Mouse (Mus musculus): ENCODE measurements around the gene Nrp2. TPM values are rescaled to one million over a fixed set of nuclear protein-coding genes. Genes with fewer than 3 reads are reported as not detected.

Gene Nrp2
- polyA plus RNA-seq, 1 experiment: 2.0 TPM

- no peaks in the 10 kb centered on the region for H3K27me3 ChIP-seq (ENCODE audit: control insufficient read depth, insufficient read depth, low read length)
- H3K4me1 ChIP-seq (ENCODE audit: control insufficient read depth, insufficient read depth, low read length): no peaks in the 10 kb centered on the region
- no peaks in the 10 kb centered on the region for H3K36me3 ChIP-seq (ENCODE audit: control insufficient read depth, insufficient read depth, low read length)
- H3K4me3 ChIP-seq (ENCODE audit: control insufficient read depth, low read depth, low read length): no peak overlapping the region; the same call in 1 of the 2 replicates
- H3K27ac ChIP-seq (ENCODE audit: control insufficient read depth, insufficient read depth, low read depth, low read length): no peak overlapping the region
- no peak for TF ChIP-seq CTCF (IDR thresholded peaks at IDR 0.05; ENCODE audit: control insufficient read depth, insufficient read depth, insufficient replicate concordance, low read depth, low read length)
- no peak for TF ChIP-seq POLR2A (IDR thresholded peaks at IDR 0.05; ENCODE audit: control insufficient read depth, low read depth, low read length)
Observed at GRCm38 (mm10) chr1:62777320-62778235, 74.5 kb downstream of the Nrp2 start.

- H3K4me3 ChIP-seq (ENCODE audit: control insufficient read depth, low read depth, low read length): no peak overlapping the region
- no peaks in the 10 kb centered on the region for H3K4me1 ChIP-seq (ENCODE audit: control insufficient read depth, insufficient read depth, low read length)
- TF ChIP-seq CTCF (IDR thresholded peaks at IDR 0.05; ENCODE audit: control insufficient read depth, insufficient read depth, insufficient replicate concordance, low read depth, low read length) (no peak), POLR2A (IDR thresholded peaks at IDR 0.05; ENCODE audit: control insufficient read depth, low read depth, low read length) (no peak)
- no peaks in the 10 kb centered on the region for H3K27me3 ChIP-seq (ENCODE audit: control insufficient read depth, insufficient read depth, low read length)
- H3K36me3 ChIP-seq (ENCODE audit: control insufficient read depth, insufficient read depth, low read length): no peaks in the 10 kb centered on the region
- H3K27ac ChIP-seq (ENCODE audit: control insufficient read depth, insufficient read depth, low read depth, low read length): no peak overlapping the region
Observed at GRCm38 (mm10) chr1:62778910-62779309, 75.8 kb downstream of the Nrp2 start.

GRCm38 (mm10) chr1:62780068-62780761 is 77.1 kb downstream of the Nrp2 start:
- no peaks in the 10 kb centered on the region for H3K4me1 ChIP-seq (ENCODE audit: control insufficient read depth, insufficient read depth, low read length)
- no peak overlapping the region for H3K27ac ChIP-seq (ENCODE audit: control insufficient read depth, insufficient read depth, low read depth, low read length)
- TF ChIP-seq CTCF (IDR thresholded peaks at IDR 0.05; ENCODE audit: control insufficient read depth, insufficient read depth, insufficient replicate concordance, low read depth, low read length) (no peak), POLR2A (IDR thresholded peaks at IDR 0.05; ENCODE audit: control insufficient read depth, low read depth, low read length) (no peak)
- no peaks in the 10 kb centered on the region for H3K36me3 ChIP-seq (ENCODE audit: control insufficient read depth, insufficient read depth, low read length)
- no peaks in the 10 kb centered on the region for H3K27me3 ChIP-seq (ENCODE audit: control insufficient read depth, insufficient read depth, low read length)
- H3K4me3 ChIP-seq (ENCODE audit: control insufficient read depth, low read depth, low read length): no peak overlapping the region

DNA sequence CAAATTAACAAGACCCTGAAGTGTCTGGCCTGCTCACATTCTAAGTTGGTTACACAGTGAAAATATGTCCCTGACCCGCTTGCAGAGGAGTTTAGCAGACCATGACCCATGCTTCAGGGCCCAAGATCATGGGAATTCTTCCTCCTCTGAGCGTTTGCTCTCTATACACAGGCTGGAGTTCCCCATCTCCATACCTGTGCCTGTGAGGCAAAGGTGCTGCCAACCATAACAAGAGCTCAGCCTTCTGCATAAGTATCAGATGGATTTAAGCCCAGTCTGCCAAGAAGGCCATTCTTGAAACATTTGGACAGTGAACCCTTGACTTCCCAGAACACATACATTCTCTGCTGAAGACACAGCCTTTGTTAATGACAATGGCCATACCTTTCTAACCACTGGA is 79.1 kb downstream of the Nrp2 start:
- Histone ChIP-seq H3K4me1 (ENCODE audit: control insufficient read depth, insufficient read depth, low read length) (no peaks in the 10 kb centered on the region), H3K27me3 (ENCODE audit: control insufficient read depth, insufficient read depth, low read length) (no peaks in the 10 kb centered on the region), H3K36me3 (ENCODE audit: control insufficient read depth, insufficient read depth, low read length) (no peaks in the 10 kb centered on the region), H3K27ac (ENCODE audit: control insufficient read depth, insufficient read depth, low read depth, low read length) (no peak overlapping the region), H3K4me3 (ENCODE audit: control insufficient read depth, low read depth, low read length) (no peak overlapping the region)
- TF ChIP-seq CTCF (IDR thresholded peaks at IDR 0.05; ENCODE audit: control insufficient read depth, insufficient read depth, insufficient replicate concordance, low read depth, low read length): no peak
- TF ChIP-seq POLR2A (IDR thresholded peaks at IDR 0.05; ENCODE audit: control insufficient read depth, low read depth, low read length): no peak

DNA sequence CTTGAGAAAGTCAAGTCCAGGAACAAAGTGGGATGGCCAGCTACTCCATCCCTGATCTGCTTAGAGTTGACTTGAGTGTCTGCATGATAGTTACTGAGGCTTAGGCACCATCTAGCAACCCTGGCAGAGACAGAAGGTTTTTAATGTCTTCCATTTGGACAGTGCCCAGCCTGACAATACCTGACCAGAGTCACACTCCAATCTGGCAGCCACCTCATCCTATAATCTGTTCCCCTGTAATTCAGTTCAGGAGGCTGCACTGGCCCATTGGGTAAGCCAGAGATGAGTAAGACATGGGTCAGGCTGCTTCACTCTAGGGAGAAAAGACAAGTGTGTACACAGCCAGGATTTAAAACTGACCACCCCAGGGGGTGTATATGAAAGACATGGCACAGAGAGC is 79.5 kb downstream of the Nrp2 start:
- no peak for TF ChIP-seq POLR2A (IDR thresholded peaks at IDR 0.05; ENCODE audit: control insufficient read depth, low read depth, low read length)
- TF ChIP-seq CTCF (IDR thresholded peaks at IDR 0.05; ENCODE audit: control insufficient read depth, insufficient read depth, insufficient replicate concordance, low read depth, low read length): no peak
- no peaks in the 10 kb centered on the region for H3K4me1 ChIP-seq (ENCODE audit: control insufficient read depth, insufficient read depth, low read length)
- no peaks in the 10 kb centered on the region for H3K27me3 ChIP-seq (ENCODE audit: control insufficient read depth, insufficient read depth, low read length)
- no peak overlapping the region for H3K4me3 ChIP-seq (ENCODE audit: control insufficient read depth, low read depth, low read length)
- H3K36me3 ChIP-seq (ENCODE audit: control insufficient read depth, insufficient read depth, low read length): no peaks in the 10 kb centered on the region
- no peak overlapping the region for H3K27ac ChIP-seq (ENCODE audit: control insufficient read depth, insufficient read depth, low read depth, low read length)

DNA sequence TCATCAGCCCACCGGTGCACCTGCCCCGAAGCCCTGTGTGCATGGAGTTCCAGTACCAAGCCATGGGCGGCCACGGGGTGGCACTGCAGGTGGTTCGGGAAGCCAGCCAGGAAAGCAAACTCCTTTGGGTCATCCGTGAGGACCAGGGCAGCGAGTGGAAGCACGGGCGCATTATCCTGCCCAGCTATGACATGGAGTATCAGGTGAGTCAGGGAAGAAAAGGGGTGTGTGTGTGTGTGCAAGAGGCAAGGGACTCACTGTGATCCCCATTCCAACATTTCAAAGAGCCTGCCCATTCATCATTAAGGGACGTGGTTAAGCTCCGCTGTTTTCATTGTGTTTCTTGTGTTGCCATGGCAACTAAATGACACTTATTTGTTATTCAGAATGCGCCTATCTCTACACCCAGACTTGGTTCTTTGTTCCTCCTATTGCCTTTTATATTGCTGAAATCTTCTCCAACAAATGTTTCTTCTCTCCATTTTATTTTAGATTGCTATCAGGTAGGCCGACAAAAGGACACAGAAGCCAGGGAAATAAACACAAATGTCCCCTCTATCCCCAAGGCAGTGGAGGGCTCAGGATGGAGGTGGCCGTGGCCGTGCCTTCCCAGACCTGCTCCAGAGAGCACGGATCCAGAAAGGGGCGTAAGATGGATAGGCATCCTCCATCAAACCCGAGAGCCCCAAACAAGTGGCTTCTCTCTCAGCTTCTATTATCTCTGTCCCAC is 80.4 kb downstream of the Nrp2 start:
- H3K27me3 ChIP-seq (ENCODE audit: control insufficient read depth, insufficient read depth, low read length): no peaks in the 10 kb centered on the region
- H3K4me1 ChIP-seq (ENCODE audit: control insufficient read depth, insufficient read depth, low read length): no peaks in the 10 kb centered on the region
- no peak for TF ChIP-seq CTCF (IDR thresholded peaks at IDR 0.05; ENCODE audit: control insufficient read depth, insufficient read depth, insufficient replicate concordance, low read depth, low read length)
- no peak for TF ChIP-seq POLR2A (IDR thresholded peaks at IDR 0.05; ENCODE audit: control insufficient read depth, low read depth, low read length)
- H3K4me3 ChIP-seq (ENCODE audit: control insufficient read depth, low read depth, low read length): no peak overlapping the region
- no peak overlapping the region for H3K27ac ChIP-seq (ENCODE audit: control insufficient read depth, insufficient read depth, low read depth, low read length)
- H3K36me3 ChIP-seq (ENCODE audit: control insufficient read depth, insufficient read depth, low read length): no peaks in the 10 kb centered on the region

DNA sequence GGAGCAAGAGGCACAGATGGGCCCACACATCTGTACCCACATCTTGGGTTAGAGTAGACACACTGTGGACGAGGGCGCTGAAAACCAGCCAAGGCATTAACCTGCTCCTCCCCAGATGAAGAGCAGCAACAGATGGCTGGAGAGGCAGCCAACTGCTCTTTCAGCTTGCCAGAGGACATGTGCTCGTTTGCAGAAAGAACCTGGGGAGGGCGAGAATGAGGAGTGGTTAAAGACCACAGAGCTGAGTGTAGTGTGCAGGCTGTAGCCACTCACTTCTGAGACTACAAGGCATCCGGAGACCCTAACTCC is 81.0 kb downstream of the Nrp2 start:
- H3K27ac ChIP-seq (ENCODE audit: control insufficient read depth, insufficient read depth, low read depth, low read length): no peak overlapping the region
- TF ChIP-seq CTCF (IDR thresholded peaks at IDR 0.05; ENCODE audit: control insufficient read depth, insufficient read depth, insufficient replicate concordance, low read depth, low read length) (no peak), POLR2A (IDR thresholded peaks at IDR 0.05; ENCODE audit: control insufficient read depth, low read depth, low read length) (no peak)
- no peaks in the 10 kb centered on the region for H3K27me3 ChIP-seq (ENCODE audit: control insufficient read depth, insufficient read depth, low read length)
- H3K4me3 ChIP-seq (ENCODE audit: control insufficient read depth, low read depth, low read length): no peak overlapping the region
- H3K36me3 ChIP-seq (ENCODE audit: control insufficient read depth, insufficient read depth, low read length): no peaks in the 10 kb centered on the region
- H3K4me1 ChIP-seq (ENCODE audit: control insufficient read depth, insufficient read depth, low read length): no peaks in the 10 kb centered on the region
